Mouse (Mus musculus) thymus, adult 2 months (tissue): ENCODE measurements at regions not wholly inside any gene's neighbourhood (a gene's known extent, or its start where the extent isn't known, plus 50 kb on each side); places are given as distances from the start of the nearest gene placed in this dataset.

Source experiments
- DNase-seq: peaks from one replicate; pipeline ENCODE4 v3.0.0; 2021
- H3K27ac ChIP-seq: fragments of 200-500 bp; 2 replicates; pipeline ENCODE4 v1.5.1; 2012; ENCODE audit warnings: low read length, control low read depth; ENCODE audit not compliant: control insufficient read depth, insufficient read depth
- H3K27me3 ChIP-seq: fragments of 200-500 bp; 2 replicates; pipeline ENCODE4 v1.6.1; 2012; ENCODE audit warnings: mild to moderate bottlenecking, low read length, moderate library complexity, mixed read lengths; ENCODE audit not compliant: control insufficient read depth, insufficient read depth
- H3K36me3 ChIP-seq: fragments of 200-500 bp; 2 replicates; pipeline ENCODE4 v1.6.1; 2012; ENCODE audit warnings: mild to moderate bottlenecking, low read length, moderate library complexity; ENCODE audit not compliant: control insufficient read depth, insufficient read depth
- H3K4me1 ChIP-seq: fragments of 200-500 bp; replicated peaks from 2 replicates; pipeline ENCODE4 v1.6.1; 2012; ENCODE audit warnings: low read length; ENCODE audit not compliant: control insufficient read depth, insufficient read depth
- H3K4me3 ChIP-seq: fragments of 200-500 bp; 2 replicates; pipeline ENCODE4 v1.5.1; 2012; ENCODE audit warnings: mild to moderate bottlenecking, low read length, control low read depth, moderate library complexity; ENCODE audit not compliant: control insufficient read depth, insufficient read depth
- CTCF ChIP-seq: fragments of 200-500 bp; IDR thresholded peaks from 2 replicates; pipeline ENCODE4 v1.5.1; 2012; ENCODE audit warnings: mild to moderate bottlenecking, control low read depth, low read length, moderate library complexity, borderline replicate concordance; ENCODE audit not compliant: control insufficient read depth, poor library complexity, insufficient read depth; ENCODE audit errors: extremely low read depth
- POLR2A ChIP-seq: fragments of 200-500 bp; IDR thresholded peaks from 2 replicates; pipeline ENCODE4 v1.6.1; 2012; ENCODE audit warnings: mild to moderate bottlenecking, low read length, control low read depth, moderate library complexity; ENCODE audit not compliant: control insufficient read depth, poor library complexity, insufficient read depth; ENCODE audit errors: extremely low read depth
- WGBS: fragments of 180-500 bp; shearing (Covaris S2); methylation state at CpG from one replicate; pipeline ENCODE4 v1.1.7; 2018; 5-methylcytosine and 5-hydroxymethylcytosine counted together

DNA sequence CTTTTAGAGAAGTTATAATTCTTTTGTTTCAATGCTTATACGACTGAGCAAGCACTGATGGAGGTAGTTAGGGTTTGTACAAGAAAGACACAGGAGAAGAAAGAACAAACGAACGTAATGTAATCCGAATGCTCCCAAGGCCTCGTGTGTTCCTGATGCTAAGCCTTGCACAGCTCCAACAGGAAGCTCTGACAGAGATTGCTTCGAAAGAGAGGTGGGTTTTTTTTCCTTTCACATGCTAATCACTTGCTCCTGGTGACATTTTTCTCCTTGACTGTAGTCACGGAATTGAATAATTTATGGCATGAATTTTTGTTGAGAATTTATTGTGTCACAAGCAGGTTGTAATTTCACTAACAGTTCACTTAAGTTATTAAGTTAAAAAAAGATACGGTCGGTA is 150.8 kb upstream of the Psmd7 start:
- no peak for TF ChIP-seq CTCF
- no peak for TF ChIP-seq POLR2A
- DNase-seq = no peak
- WGBS = 73% methylated on average over 9 of the region's 9 CpGs

GRCm38 (mm10) chr8:107757083-107757482 is 168.8 kb upstream of the Psmd7 start:
- Histone ChIP-seq H3K4me1 (no peaks in the 10 kb centered on the region), H3K27me3 (no peaks in the 10 kb centered on the region), H3K36me3 (no peaks in the 10 kb centered on the region), H3K27ac (no peak overlapping the region), H3K4me3 (no peak overlapping the region)
- no peak for DNase-seq
- no peak for TF ChIP-seq POLR2A
- TF ChIP-seq CTCF = no peak
- WGBS = 84% methylated on average over 7 of the region's 7 CpGs

More for the DNA sequence above, 150.8 kb upstream of the Psmd7 start:
- Histone ChIP-seq H3K4me3 (no peak overlapping the region), H3K4me1 (no peaks in the 10 kb centered on the region), H3K27ac (no peak overlapping the region), H3K27me3 (no peaks in the 10 kb centered on the region), H3K36me3 (no peaks in the 10 kb centered on the region)

- TF ChIP-seq POLR2A (no peak), CTCF (no peak)
- no peak overlapping the region for H3K4me3 ChIP-seq
- H3K27ac ChIP-seq = no peak overlapping the region
- WGBS = 82% methylated on average over 1 of the region's 1 CpGs
- no peak for DNase-seq
- no peaks in the 10 kb centered on the region for H3K27me3 ChIP-seq
- H3K36me3 ChIP-seq = no peaks in the 10 kb centered on the region
- no peaks in the 10 kb centered on the region for H3K4me1 ChIP-seq
Observed at GRCm38 (mm10) chr8:107758637-107759036, 170.4 kb upstream of the Psmd7 start.

GRCm38 (mm10) chr8:107776906-107777305 is 165.5 kb upstream of the Zfhx3 start:
- H3K27ac ChIP-seq = no peak overlapping the region
- WGBS = 57% methylated on average over 5 of the region's 5 CpGs
- TF ChIP-seq CTCF = no peak
- TF ChIP-seq POLR2A = no peak
- no peaks in the 10 kb centered on the region for H3K4me1 ChIP-seq
- H3K36me3 ChIP-seq = no peaks in the 10 kb centered on the region
- H3K27me3 ChIP-seq = no peaks in the 10 kb centered on the region
- no peak overlapping the region for H3K4me3 ChIP-seq
- DNase-seq = no peak

DNA sequence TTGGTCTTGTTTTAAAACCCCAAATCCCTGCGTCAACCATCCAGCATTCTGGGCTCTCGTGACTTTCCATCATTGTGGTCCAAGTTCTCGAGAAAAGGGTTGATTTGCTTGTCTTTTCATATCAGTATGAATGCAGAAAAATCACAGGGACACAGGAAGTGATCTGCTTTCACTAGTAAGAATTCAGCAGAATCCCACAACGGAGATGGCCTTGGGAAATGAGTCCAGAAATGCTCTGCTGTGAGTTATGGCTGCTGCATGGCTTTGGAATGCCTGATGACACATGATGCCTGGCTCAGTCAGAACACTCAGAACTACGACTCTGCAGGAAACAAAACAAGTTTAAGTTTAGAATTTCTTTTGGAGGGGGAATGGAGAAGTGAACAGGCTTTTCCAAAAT is 156.7 kb upstream of the Zfhx3 start:
- DNase-seq = no peak
- no peak overlapping the region for H3K4me3 ChIP-seq
- no peak for TF ChIP-seq CTCF
- no peak for TF ChIP-seq POLR2A
- H3K4me1 ChIP-seq = no peaks in the 10 kb centered on the region
- 85% methylated on average over 5 of the region's 5 CpGs for WGBS
- H3K27me3 ChIP-seq = no peaks in the 10 kb centered on the region
- H3K27ac ChIP-seq = no peak overlapping the region
- H3K36me3 ChIP-seq = no peaks in the 10 kb centered on the region

DNA sequence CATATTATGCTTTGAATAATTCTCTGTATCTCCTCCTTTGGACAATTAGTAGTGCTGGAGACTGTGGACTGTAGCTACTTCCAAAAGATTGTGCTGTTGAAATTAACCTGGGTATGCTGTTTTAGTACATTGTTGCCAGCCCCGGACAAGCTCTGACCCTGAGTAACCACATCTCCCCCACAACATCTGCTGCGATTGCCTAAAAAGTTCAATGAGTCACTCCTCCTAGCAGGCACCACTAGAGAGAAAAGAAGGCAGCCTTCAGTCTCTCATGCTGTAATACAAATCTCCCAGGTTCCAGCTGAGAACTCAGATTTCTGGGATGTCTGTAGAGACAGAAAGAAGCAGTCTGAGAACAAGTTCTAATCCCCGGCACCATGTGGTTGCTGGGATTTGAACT is 150.2 kb upstream of the Zfhx3 start:
- Histone ChIP-seq H3K27me3 (no peaks in the 10 kb centered on the region), H3K27ac (no peak overlapping the region), H3K4me3 (no peak overlapping the region), H3K4me1 (no peaks in the 10 kb centered on the region), H3K36me3 (no peaks in the 10 kb centered on the region)
- no peak for DNase-seq
- WGBS = 89% methylated on average over 3 of the region's 3 CpGs
- no peak for TF ChIP-seq POLR2A
- TF ChIP-seq CTCF = no peak

- no peak for DNase-seq
- H3K4me1 ChIP-seq = no peaks in the 10 kb centered on the region
- no peaks in the 10 kb centered on the region for H3K36me3 ChIP-seq
- no peaks in the 10 kb centered on the region for H3K27me3 ChIP-seq
- no peak overlapping the region for H3K27ac ChIP-seq
- TF ChIP-seq CTCF (no peak), POLR2A (no peak)
- H3K4me3 ChIP-seq = no peak overlapping the region
- 86% methylated on average over 14 of the region's 14 CpGs for WGBS
Observed at GRCm38 (mm10) chr8:107814931-107815330, 127.5 kb upstream of the Zfhx3 start.
